Mouse (Mus musculus): ENCODE measurements around the gene Ykt6.
A peak's percentile ranks its signal among the peaks of the same experiment; 100 is the strongest.
"Not testable (repeated sequence)": the region's sequence is repeated elsewhere in the genome, so short reads cannot be mapped to it uniquely, and the experiment has no call there.

Ykt6 gene

DNA sequence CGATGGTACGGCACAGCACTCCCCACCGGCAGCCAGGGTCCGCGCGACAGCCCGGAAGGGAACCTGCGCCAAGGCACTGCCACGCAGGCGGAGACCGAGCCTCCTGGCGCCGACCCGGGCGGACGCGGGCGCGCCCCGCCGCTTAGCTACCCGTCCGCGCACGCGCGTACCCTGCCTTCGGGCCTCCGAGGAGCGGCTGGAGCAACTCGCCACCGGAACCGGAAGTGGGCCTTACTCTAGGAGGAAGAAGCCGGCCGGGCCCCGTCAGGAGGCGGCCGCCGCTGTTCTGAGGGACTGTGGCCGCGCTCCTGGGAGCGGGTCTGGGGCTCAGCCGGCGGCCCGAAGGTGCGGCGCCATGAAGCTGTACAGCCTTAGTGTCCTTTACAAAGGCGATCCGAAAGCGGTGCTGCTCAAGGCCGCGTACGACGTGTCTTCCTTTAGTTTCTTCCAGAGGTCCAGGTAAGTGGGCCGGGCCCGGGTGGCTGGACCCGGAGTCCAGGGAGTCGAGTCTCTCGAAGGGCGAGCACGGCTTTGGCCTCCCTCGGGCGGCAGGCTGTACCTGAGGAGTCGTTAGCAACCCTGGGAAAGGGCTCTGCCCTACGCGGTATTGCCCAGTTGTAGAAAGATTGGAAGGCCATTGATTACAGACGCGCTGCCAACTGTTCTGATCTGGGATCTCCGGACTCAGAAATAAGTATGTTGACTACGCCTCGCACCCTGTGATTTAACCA, at the start of gene Ykt6:
Gene Ykt6 (plus strand): TSS at position 148 of the 731 bp plus-strand sequence.
- DNase-seq (ENCODE audit: low read depth, low spot score), result peak; percentile 91

DNA sequence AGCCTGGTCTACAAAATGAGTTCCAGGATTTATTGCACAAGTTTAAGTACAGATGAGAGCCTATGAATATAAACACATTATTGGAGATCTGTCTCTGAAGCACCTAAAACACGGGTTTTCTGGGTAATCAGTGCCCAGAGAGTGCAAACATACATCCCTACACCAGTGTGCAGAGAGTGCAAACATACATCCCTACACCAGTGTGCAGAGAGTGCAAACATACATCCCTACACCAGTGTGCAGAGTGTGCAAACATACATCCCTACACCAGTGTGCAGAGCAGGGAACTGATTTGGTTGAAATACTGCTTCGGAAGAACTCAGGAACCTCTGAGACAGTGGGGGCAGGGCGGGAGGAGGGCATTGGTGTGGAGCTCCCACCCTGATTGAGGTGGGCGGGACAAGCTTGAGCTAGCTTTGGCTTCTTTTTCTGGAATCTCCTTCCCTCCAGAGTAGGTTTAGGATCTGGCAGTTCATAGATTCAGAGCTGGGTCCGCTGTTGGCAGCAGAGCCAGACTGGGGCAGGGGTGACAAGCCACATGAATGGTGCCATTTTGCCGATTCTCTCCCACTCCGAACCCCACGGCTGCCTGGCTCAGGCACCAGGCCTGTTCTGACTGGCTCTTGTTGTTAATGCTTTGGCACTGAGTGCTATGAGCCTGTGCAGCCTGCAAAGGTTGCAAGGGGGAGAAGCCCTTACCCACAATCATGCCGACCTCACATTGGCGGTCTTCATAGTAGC, 49.5 kb upstream of the Ykt6 start:
- no peak for DNase-seq (ENCODE audit: low read depth, low spot score)

DNA sequence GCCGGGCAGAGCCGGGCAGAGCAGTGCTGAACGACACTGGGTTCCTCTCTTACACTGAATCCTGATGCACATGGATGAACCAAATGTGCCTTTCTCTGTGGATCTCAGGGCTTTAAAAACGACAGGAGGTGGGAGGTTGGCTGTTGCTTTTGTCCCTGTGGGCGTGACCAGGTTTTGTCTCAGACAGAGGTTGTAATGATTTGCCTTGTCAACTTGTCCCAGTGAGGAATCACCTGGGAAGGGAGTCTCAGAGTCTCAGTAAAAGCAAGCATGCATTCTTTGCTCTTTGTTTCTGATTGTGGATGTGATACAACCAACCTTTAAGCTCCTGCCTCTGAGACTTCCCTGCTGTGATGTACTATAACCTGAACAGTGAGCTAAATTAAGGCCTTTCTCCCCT, 48.4 kb upstream of the Ykt6 start:
- no peak for DNase-seq (ENCODE audit: low read depth, low spot score)

- no peak for DNase-seq (ENCODE audit: low read depth, low spot score)
Observed at GRCm38 (mm10) chr11:5908642-5909041, 46.9 kb upstream of the Ykt6 start.

- DNase-seq (ENCODE audit: low read depth, low spot score), result no peak
Observed at GRCm38 (mm10) chr11:5912635-5913034, 42.9 kb upstream of the Ykt6 start.

DNA sequence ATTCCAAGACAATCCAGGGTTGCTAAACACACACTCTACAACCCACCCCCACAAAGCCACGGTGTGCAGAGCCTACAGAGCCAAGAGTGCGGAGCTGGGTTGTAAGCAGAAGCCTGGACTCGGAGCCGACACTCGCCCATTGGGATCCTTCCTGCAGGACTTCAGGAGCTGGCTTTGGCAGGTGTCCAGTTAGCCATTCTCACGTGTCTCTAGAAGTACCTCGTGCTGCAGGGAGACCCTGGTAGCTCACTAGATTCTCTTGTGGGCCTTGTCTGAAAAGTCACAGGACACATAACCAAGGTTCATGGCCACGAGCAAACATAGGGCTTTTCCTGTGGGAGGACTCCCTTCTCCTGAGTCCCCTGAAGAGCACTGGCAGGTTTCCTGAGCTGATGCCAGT, 42.2 kb upstream of the Ykt6 start:
- DNase-seq (ENCODE audit: low read depth, low spot score), result no peak

GRCm38 (mm10) chr11:5913936-5914335, 41.6 kb upstream of the Ykt6 start:
- no peak for DNase-seq (ENCODE audit: low read depth, low spot score)

DNA sequence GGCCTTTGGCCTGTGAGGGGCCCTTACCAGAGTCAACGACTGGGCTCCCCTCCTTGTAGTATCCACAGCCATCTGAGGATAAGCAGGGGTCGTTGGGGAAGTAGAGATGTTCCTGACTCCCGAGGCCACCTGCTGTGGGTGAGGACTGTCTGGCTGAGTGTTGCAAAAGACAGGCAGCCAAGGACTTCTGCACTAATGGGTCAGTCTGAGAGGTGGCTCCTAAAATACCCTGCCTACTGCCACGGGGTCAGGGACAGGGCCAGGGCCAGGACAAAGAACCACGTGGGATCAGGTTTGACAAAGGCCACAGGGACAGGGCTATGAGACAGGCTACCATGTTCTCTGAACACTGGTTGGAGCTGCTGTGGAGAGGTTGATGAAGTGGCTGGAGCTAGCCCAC, 40.6 kb upstream of the Ykt6 start:
- no peak for DNase-seq (ENCODE audit: low read depth, low spot score)

- DNase-seq (ENCODE audit: low read depth, low spot score), result no peak
Observed at GRCm38 (mm10) chr11:5915429-5916177, 39.9 kb upstream of the Ykt6 start.

DNA sequence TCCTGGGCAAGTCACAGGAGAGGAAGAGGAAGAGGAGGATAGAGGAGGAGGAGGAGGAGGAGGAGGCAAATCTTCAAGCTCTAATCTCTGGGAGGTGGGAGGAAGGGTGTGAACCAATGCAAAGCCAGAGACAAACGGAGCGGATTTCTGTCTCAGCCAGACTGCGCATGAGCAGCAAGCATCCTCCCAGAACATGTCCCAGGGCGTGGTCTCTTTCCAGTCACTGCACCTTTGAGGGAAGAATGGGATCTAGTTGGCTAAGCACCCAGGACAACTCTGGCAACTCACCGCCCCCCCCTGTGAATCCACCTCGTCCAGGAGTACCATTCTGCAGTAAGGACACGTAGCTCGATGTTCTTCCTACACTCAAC, 39.3 kb upstream of the Ykt6 start:
- DNase-seq (ENCODE audit: low read depth, low spot score), result no peak

GRCm38 (mm10) chr11:5918111-5918510, 37.4 kb upstream of the Ykt6 start:
- no peak for DNase-seq (ENCODE audit: low read depth, low spot score)

DNA sequence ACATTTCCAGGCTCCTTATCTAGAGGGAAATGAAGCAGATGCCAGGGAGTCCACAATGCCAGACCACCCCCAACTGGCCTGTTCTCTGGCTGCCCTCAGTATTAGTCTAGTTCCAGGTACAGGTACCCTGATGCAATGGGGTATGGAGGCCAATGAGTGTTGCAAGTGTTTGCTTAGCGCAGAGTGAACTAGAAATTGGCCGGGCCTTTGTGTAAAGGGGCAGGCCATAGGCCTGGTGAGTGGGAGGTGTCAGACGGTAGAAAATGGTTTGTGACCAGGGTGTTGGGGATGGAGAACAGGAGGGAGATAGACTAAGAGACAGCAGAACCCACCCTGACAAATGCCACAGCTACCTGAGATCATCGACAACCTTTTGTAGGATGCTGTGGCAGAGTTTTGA, 35.9 kb upstream of the Ykt6 start:
- no peak for DNase-seq (ENCODE audit: low read depth, low spot score)

DNA sequence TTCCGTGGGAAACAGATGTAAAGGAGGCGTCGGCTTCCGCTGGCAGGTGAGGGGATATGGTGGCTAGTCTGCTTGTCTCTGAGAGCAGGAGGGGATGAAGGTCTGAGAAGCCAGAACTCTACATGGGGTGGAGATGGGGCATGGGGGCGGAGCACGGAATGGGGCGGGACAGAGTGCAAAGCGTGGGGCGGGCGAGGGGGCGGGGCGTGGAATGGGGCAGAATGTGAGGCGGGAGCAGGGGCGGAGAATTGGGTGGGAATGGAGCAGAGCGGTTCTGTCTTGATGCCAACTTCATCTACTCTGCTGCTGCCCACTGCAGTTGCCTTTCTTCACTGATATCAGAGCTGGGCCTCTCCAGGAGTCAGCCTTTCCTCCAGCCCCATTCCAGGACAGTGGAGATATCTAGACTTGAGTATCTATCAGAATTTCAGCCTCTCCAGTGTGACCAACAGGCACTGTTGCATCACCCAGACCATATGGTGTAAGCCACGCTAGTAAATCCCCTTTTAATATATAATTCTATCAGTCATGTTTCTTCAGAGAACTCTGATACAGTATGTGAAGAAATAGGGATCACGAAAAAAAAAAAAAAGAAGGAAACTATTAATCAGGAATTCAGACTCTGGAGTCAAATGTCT, 35.1 kb upstream of the Ykt6 start:
- DNase-seq (ENCODE audit: low read depth, low spot score), result no peak

DNA sequence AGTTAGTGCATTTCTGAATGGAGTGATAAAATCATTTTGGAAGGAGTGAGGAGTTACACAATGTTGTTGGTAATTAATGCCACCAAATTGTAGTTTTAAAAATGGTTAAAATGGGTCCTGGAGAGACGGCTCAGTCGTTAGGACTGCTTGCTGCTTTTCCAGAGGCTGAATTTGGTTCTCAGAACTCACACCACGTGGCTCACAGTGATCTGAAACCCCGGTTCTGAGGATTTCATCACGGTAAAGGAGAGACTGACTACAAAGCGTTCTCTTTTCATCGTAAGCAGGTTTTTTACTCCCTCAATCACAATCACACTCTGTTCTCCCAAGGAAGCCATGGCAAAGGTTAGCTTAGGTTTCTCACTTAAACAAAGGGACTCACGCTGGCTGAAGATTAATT, 30.8 kb upstream of the Ykt6 start:
- DNase-seq (ENCODE audit: low read depth, low spot score), result no peak

GRCm38 (mm10) chr11:5926696-5927220, 28.7 kb upstream of the Ykt6 start:
- no peak for DNase-seq (ENCODE audit: low read depth, low spot score)

- no peak for DNase-seq (ENCODE audit: low read depth, low spot score)
Observed at GRCm38 (mm10) chr11:5930578-5930977, 24.9 kb upstream of the Ykt6 start.

- DNase-seq (ENCODE audit: low read depth, low spot score), result not testable (repeated sequence)
Observed at GRCm38 (mm10) chr11:5931947-5932346, 23.5 kb upstream of the Ykt6 start.

DNA sequence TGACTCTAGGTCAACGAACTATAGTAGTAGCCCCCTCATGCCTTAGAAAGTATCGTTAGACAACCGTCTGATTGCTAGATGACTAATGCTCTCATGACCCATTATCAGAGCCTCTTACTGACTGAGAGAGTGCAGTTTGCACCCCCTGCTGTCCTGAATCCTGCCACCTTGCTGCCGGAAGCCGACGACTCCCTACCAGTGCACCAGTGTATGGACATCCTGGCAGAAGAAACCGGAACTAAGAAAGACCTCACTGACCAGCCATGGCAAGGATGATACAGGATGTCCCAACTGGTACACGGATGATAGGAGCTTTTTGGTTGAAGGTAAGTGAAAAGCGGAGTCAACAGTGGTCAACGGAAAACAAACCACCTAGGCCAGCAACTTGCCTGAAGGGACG, 21.0 kb upstream of the Ykt6 start:
- not testable (repeated sequence) for DNase-seq (ENCODE audit: low read depth, low spot score)

DNA sequence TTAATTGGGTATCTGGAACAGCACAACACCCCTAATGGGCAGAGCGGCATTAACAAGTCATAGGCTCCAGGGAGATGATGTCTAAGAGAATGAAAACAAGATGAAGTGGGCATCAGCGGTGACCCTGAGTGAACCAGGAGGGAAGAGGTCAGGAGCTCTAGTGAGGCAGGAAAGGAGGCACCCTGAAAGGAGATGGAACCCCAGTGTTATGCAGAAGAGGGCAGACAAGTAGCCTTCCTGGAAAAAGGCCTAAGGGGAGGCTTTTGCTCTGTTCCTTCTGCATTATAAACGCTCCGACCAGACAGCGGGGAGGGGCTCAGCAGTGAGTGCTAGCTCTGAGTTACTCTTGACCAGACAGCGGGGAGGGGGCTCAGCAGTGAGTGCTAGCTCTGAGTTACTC, 12.5 kb upstream of the Ykt6 start:
- no peak for DNase-seq (ENCODE audit: low read depth, low spot score)

DNA sequence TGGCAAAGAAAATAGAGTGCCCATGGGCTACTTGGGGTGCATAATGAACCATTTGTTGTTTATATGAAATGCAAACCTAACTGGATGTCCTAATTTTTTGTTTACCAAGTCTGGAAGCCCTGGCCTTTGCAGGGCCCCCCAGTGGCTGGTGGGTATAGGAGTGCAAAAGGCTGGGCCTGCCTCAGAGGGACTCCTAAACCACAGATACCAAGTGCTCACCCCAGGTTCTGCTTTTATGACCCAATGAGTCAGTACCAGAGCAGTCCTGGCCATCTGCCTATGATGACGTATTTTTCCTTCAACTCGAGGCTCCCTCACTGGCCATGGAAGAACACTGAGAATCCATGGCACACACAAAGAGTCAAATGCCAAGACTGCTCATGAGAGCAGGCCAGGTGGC, 10.4 kb upstream of the Ykt6 start:
- no peak for DNase-seq (ENCODE audit: low read depth, low spot score)

DNA sequence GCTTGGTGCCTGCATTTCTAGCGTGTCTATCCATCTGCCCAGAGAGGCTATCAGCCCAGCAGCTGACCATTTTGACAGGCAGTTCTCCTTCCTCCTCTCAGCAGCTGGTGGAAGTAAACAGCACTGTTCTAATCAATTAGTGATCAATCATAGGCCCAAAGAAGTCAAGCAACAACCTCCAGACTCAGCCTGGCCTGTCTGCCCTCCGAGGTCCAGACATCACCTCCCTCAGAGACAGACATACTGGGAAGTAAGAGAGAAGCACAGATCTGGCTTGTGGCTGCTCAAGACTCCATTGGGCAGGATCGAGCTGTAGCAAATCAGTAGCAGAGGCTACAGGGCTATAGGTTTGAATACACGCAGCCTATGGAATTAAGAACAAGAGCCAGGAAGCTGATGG, 7.7 kb upstream of the Ykt6 start:
- DNase-seq (ENCODE audit: low read depth, low spot score), result no peak
